ENCODE assay signal across 7 mouse cellular contexts in genomic region chr11:3292062-3292421, GRCm38 (mm10). TPM values are rescaled to one million over a fixed set of nuclear protein-coding genes. Genes with fewer than 3 reads are reported as not detected.
A peak's percentile ranks its signal among the peaks of the same experiment; 100 is the strongest.
DNase-seq lines count a peak whose midpoint lies in the region; ATAC-seq lines count a peak whose summit lies in the region.

No protein-coding gene starts in this region.

- peak overlapping the region; percentile 69 to 100 for H3K27ac ChIP-seq in heart, embryonic 14.5 days (replicated peaks in 1 of 2; ENCODE audit: control insufficient read depth in 1 of 2, insufficient read depth in 1 of 2, low read depth in 2 of 2, low read length in 2 of 2)

- H3K4me2 ChIP-seq in heart, embryonic 14.5 days (ENCODE audit: low read length) = peak overlapping the region; percentile 83

- peak; percentile 6 for ATAC-seq in CD4-positive, CD25-positive, alpha-beta regulatory T cell, adult 4 months
- ATAC-seq in heart, embryonic 14.5 days (ENCODE audit: insufficient number of reproducible peaks, insufficient read depth, low FRiP score, low read depth) = no peak
- peak; percentile 36 for ATAC-seq in megakaryocyte, adult 5-6 weeks (ENCODE audit: poor library complexity, severe bottlenecking)

- WGBS in heart, embryonic 14.5 days = under 1% methylated on average over 8 of the region's 8 CpGs

- H3K27me3 ChIP-seq in heart, embryonic 14.5 days (ENCODE audit: control insufficient read depth, insufficient read depth, low read length) = no peaks in the 10 kb centered on the region

- peak overlapping the region; percentile 98 for H3K9ac ChIP-seq in heart, embryonic 14.5 days (ENCODE audit: low read length)

- no peaks in the 10 kb centered on the region for H3K9me3 ChIP-seq in heart, embryonic 14.5 days (ENCODE audit: control insufficient read depth, low read length)

- peaks cover 43% of the 10 kb centered on the region for H3K36me3 ChIP-seq in heart, embryonic 14.5 days (ENCODE audit: control insufficient read depth, insufficient read depth, low read length)

- H3K4me3 ChIP-seq in heart, embryonic 14.5 days (ENCODE audit: control insufficient read depth in 1 of 2, insufficient read depth in 1 of 2, low read depth in 1 of 2, low read length in 2 of 2) = peak overlapping the region; percentile 67 to 74

- H3K4me1 ChIP-seq in heart, embryonic 14.5 days (ENCODE audit: control insufficient read depth in 2 of 2, insufficient read depth in 2 of 2, low read length in 2 of 2) = peaks cover 19 to 38% of the 10 kb centered on the region in 2 experiments

- DNase-seq in R1 (ENCODE audit: low read depth, low spot score) = peak; percentile 88
- DNase-seq in embryo, embryonic 9.5 days (ENCODE audit: extremely low spot score) = peak; percentile 88
- peak; percentile 81 for DNase-seq in kidney, postnatal 10 days
- DNase-seq in spleen, postnatal 14 days (ENCODE audit: low spot score in 2 of 2) = peak; percentile 36 to 38

RNA-seq across cellular contexts. Expression of gene Patz1, which starts 3.4 kb away (rescaled TPM):
- polyA plus RNA-seq in CD4-positive, CD25-positive, alpha-beta regulatory T cell, adult 4 months (2017; shearing (Covaris generic)) = 10 to 100 TPM; 14.2 to 17.7 TPM
- 23.7 and 26.2 TPM in 2 replicates for polyA plus RNA-seq in heart, embryonic 14.5 days (2014; fragmentation: Nextera tagmentation; extraction: Ambion mirVana)
- 25.6 and 27.7 TPM in 2 replicates for total RNA-seq in megakaryocyte, adult 5-6 weeks (2015)
- total RNA-seq in megakaryocyte, adult 5-6 weeks (2017) = 27.2 and 33.2 TPM in 2 replicates

RNA-seq across cellular contexts. Expression of gene Drg1, which starts 25.8 kb away (rescaled TPM):
- 100 to 1,000 TPM; 175 to 190 TPM for polyA plus RNA-seq in CD4-positive, CD25-positive, alpha-beta regulatory T cell, adult 4 months (2017; shearing (Covaris generic))
- polyA plus RNA-seq in heart, embryonic 14.5 days (2014; fragmentation: Nextera tagmentation; extraction: Ambion mirVana) = 150 and 155 TPM in 2 replicates
- 127 and 137 TPM in 2 replicates for total RNA-seq in megakaryocyte, adult 5-6 weeks (2015)
- total RNA-seq in megakaryocyte, adult 5-6 weeks (2017) = 119 and 124 TPM in 2 replicates

RNA-seq across cellular contexts. Expression of gene Pik3ip1, which starts 38.2 kb away (rescaled TPM):
- 10 to 100 TPM; 54.8 to 78.5 TPM for polyA plus RNA-seq in CD4-positive, CD25-positive, alpha-beta regulatory T cell, adult 4 months (2017; shearing (Covaris generic))
- 32.2 TPM in 2 replicates for polyA plus RNA-seq in heart, embryonic 14.5 days (2014; fragmentation: Nextera tagmentation; extraction: Ambion mirVana)
- total RNA-seq in megakaryocyte, adult 5-6 weeks (2015) = 1.0 and 3.3 TPM in 2 replicates
- total RNA-seq in megakaryocyte, adult 5-6 weeks (2017) = 2.6 and 3.8 TPM in 2 replicates

Comparison
In these comparisons a context has a peak if more than half of its experiments do, and no peak if none do; other contexts are left out.
1. DNase-seq: peak in every context shown above with its lines; median percentile 88 in R1; 88 in embryo, embryonic 9.5 days; 81 in kidney, postnatal 10 days; 37 in spleen, postnatal 14 days.